Mouse (Mus musculus) layer of hippocampus, adult 8-10 months (tissue): ENCODE measurements around the gene Tbl3. TPM values are rescaled to one million over a fixed set of nuclear protein-coding genes. Genes with fewer than 3 reads are reported as not detected.

Experiments
- DNase-seq, 2 experiments: peaks; one replicate each; pipeline ENCODE4 v3.0.0; 2022; ENCODE audit warnings: low spot score in 2 of 2
- total RNA-seq, 4 experiments: library from RNA; stranded (reverse); gene quantifications; 2 replicates each; pipeline ENCODE4 v1.2.4; 2022

Tbl3 gene
- total RNA-seq, 4 experiments from 2014 or later: 24.2 to 32.3 (median 27.8) TPM

- no peak for DNase-seq
Measured at GRCm38 (mm10) chr17:24654969-24655368, 52.5 kb downstream of the Tbl3 start.

DNA sequence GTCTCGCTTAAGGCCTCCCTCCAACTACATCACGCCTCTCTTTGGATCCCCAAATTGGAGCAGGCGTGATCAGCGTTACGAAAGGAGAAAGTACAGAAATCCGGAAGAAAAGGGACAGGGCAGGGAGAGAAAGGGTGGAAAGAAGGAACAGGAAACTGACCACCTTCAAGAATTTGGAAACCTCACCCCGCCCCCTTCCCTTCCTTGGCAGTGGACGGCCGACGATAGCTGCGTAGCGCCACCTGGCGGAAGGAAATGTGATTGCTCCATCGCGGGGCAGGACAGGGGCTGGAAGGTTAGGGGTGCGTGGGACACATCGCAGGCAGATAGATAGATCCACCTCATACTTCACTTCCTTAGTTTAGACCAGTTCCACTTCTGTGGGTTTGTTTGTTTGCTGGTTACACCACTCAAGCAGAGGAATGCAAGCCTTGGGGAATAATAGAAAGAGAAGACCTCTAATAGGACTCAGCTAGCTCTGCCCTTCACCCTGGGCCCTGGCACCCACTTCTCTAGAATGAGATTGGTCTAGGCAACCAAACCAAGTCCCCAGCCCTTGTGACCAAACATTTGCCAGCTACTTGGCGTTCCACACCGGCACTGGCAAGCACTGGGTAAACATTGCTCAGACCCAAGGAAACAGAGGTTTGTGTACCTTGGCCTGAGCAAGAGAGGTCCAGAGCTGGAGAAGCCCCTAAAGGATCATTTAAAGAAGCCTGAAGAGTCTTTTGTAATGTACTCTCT, 53.3 kb downstream of the Tbl3 start:
- peak in 1 of 2 experiments; percentile 55 for DNase-seq

GRCm38 (mm10) chr17:24651835-24652234, 55.6 kb downstream of the Tbl3 start:
- DNase-seq: no peak

DNA sequence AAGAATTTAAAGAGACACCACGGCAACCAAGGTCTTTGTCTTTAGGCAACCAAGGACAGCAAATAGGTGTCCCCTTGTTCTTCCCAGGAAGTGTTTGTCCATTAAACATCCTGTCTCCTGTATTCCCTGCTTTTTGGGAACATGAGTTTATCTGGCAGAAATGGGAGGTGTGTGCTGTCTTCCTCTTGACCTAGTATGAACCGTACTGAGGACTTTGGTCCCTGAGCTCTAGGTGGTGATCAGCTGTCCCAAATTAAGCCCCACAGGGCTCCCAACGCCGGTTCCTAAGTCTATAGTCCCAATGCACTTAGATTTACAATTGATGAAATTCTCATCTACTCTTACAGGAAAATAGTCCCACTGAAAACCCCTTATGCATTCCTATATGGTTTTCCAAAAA, 56.7 kb downstream of the Tbl3 start:
- no peak for DNase-seq

- no peak for DNase-seq
Measured at GRCm38 (mm10) chr17:24650070-24650616, 57.3 kb downstream of the Tbl3 start, which contains the start of gene Slc9a3r2. Gene Slc9a3r2 (minus strand): TSS chr17:24650327.

DNA sequence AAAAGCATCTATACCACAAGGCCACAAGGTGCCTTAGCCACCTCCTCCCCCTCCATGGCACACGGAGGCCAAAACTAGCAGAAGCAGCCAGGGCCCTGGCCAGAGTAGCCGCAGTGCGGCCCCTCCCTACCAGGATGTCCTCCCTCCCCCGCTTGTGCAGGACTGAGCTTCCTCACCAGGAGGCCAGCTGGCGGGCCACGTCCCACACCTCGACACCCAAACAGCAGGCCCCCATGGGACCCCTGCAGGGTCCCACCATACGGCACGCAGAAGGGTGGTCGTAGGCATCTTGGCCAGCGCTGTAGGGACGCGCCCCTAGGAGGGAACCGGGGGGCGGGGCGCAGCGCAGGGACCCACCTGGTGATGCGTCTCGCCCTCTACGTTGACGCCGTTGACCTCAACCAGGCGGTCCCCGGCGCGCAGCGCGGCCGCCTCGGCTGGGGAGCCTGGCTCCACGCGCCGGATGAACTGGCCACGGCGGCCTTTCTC, 57.8 kb downstream of the Tbl3 start:
- DNase-seq: no peak

- DNase-seq: no peak
Measured at GRCm38 (mm10) chr17:24648731-24649377, 58.6 kb downstream of the Tbl3 start.

Other genes with a start within 250 kb of the Tbl3 start
- 10 to 100 TPM; 31.0 to 44.2 (median 38.4) TPM for gene E4f1, start 237.3 kb downstream of the Tbl3 start, total RNA-seq
- 10 to 100 TPM; 54.8 to 62.3 (median 57.7) TPM for gene Pgp, start 237.3 kb downstream of the Tbl3 start, total RNA-seq
- gene Bricd5, start 233.8 kb downstream of the Tbl3 start, total RNA-seq: 1 to 10 TPM in 2 of 4 experiments, under 1 TPM in 2; 0.90 to 2.0 (median 1.4) TPM
- 10 to 100 TPM; 39.7 to 43.9 (median 41.9) TPM for gene Mlst8, start 228.6 kb downstream of the Tbl3 start, total RNA-seq
- gene Caskin1, start 219.1 kb downstream of the Tbl3 start, total RNA-seq: 100 to 1,000 TPM; 134 to 172 (median 153) TPM
- gene Traf7, start 179.7 kb downstream of the Tbl3 start, total RNA-seq: 100 to 1,000 TPM in 2 of 4 experiments, 10 to 100 TPM in 2; 82.9 to 106 (median 97.4) TPM
- gene Rab26, start 173.4 kb downstream of the Tbl3 start, total RNA-seq: 10 to 100 TPM; 63.4 to 66.7 (median 65.6) TPM
- gene Pkd1, start 157.8 kb downstream of the Tbl3 start, total RNA-seq: 100 to 1,000 TPM in 1 of 4 experiments, 10 to 100 TPM in 3; 72.1 to 120 (median 88.4) TPM
- gene Tsc2, start 75.0 kb downstream of the Tbl3 start, total RNA-seq: 100 to 1,000 TPM; 149 to 212 (median 191) TPM
- gene Nthl1, start 75.0 kb downstream of the Tbl3 start, total RNA-seq: 1 to 10 TPM; 6.5 to 9.1 (median 7.6) TPM
- gene Slc9a3r2, start 57.3 kb downstream of the Tbl3 start, total RNA-seq: 10 to 100 TPM; 41.9 to 48.7 (median 44.1) TPM
- 1 to 10 TPM in 3 of 4 experiments, not detected in 1; 1.1 to 2.6 (median 2.5) TPM for gene Npw, start 49.2 kb downstream of the Tbl3 start, total RNA-seq
- gene Zfp598, start 38.0 kb downstream of the Tbl3 start, total RNA-seq: 10 to 100 TPM; 36.8 to 41.6 (median 38.2) TPM
- 100 to 1,000 TPM; 137 to 165 (median 150) TPM for gene Syngr3, start 17.7 kb downstream of the Tbl3 start, total RNA-seq
- 10 to 100 TPM; 17.9 to 23.4 (median 21.1) TPM for gene Gfer, start 11.5 kb downstream of the Tbl3 start, total RNA-seq
- gene Noxo1, start 11.4 kb downstream of the Tbl3 start, total RNA-seq: 1 to 10 TPM; 2.0 to 4.3 (median 3.4) TPM
- under 1 TPM in 2 of 4 experiments, not detected in 2; 0.36 to 0.47 TPM for gene Rnf151, start 10.4 kb upstream of the Tbl3 start, total RNA-seq
- 100 to 1,000 TPM; 282 to 365 (median 323) TPM for gene Rps2, start 10.5 kb upstream of the Tbl3 start, total RNA-seq
- gene Ndufb10, start 16.8 kb upstream of the Tbl3 start, total RNA-seq: 100 to 1,000 TPM; 214 to 227 (median 222) TPM
- gene Rpl3l, start 20.2 kb upstream of the Tbl3 start, total RNA-seq: under 1 TPM; 0.23 to 0.77 (median 0.54) TPM
- 10 to 100 TPM; 41.1 to 50.5 (median 47.2) TPM for gene Msrb1, start 29.0 kb upstream of the Tbl3 start, total RNA-seq
- under 1 TPM in 1 of 4 experiments, not detected in 3; 0.23 TPM for gene Hs3st6, start 45.3 kb upstream of the Tbl3 start, total RNA-seq
- gene Meiob, start 96.6 kb upstream of the Tbl3 start, total RNA-seq: not detected
- 100 to 1,000 TPM; 121 to 133 (median 126) TPM for gene Hagh, start 132.5 kb upstream of the Tbl3 start, total RNA-seq
- gene Fahd1, start 142.7 kb upstream of the Tbl3 start, total RNA-seq: 10 to 100 TPM; 18.5 to 21.1 (median 20.6) TPM
- gene Igfals, start 158.3 kb upstream of the Tbl3 start, total RNA-seq: not detected
- 10 to 100 TPM; 32.1 to 36.8 (median 33.3) TPM for gene Nubp2, start 178.7 kb upstream of the Tbl3 start, total RNA-seq
- 10 to 100 TPM; 40.6 to 45.3 (median 41.8) TPM for gene Spsb3, start 179.0 kb upstream of the Tbl3 start, total RNA-seq
- gene Eme2, start 187.4 kb upstream of the Tbl3 start, total RNA-seq: 10 to 100 TPM; 54.6 to 64.3 (median 62.0) TPM
- gene Mrps34, start 187.5 kb upstream of the Tbl3 start, total RNA-seq: 10 to 100 TPM; 63.3 to 78.7 (median 73.4) TPM
- gene Nme3, start 188.8 kb upstream of the Tbl3 start, total RNA-seq: 10 to 100 TPM; 50.9 to 64.2 (median 51.9) TPM
- gene Mapk8ip3, start 229.3 kb upstream of the Tbl3 start, total RNA-seq: 100 to 1,000 TPM; 384 to 435 (median 406) TPM